Comparison of ENCODE assay signal across 28 mouse cellular contexts in genomic region chr6:50403524-50403923, GRCm38 (mm10). TPM values are rescaled to one million over a fixed set of nuclear protein-coding genes. Genes with fewer than 3 reads are reported as not detected.
DNase-seq lines count a peak whose midpoint lies in the region; ATAC-seq and TF ChIP-seq lines count a peak whose summit lies in the region.
"Had no signal": no experiment of that assay in that cellular context is flagged by ENCODE, and none has a peak within 500 bp of the region (broad histone marks: within the 10 kb centered on the region; RNA-seq: fewer than 3 reads in every experiment).

No protein-coding gene starts in this region.

- ATAC-seq in kidney, embryonic 14.5 days (ENCODE audit: low FRiP score, low TSS enrichment) = peak; percentile 18; the same call in 1 of the 2 replicates
- ATAC-seq in limb, embryonic 13.5 days (ENCODE audit: low FRiP score, low read depth) = peak; percentile 57
- no peak for ATAC-seq in midbrain, embryonic 13.5 days
- ATAC-seq: CD4-positive, CD25-positive, alpha-beta regulatory T cell, adult 4 months; forebrain, embryonic 14.5 days; forebrain, postnatal 0 days; hindbrain, embryonic 16.5 days had no signal

- H3K9ac ChIP-seq in kidney, embryonic 14.5 days (ENCODE audit: low read depth, low read length) = no peak overlapping the region
- no peak overlapping the region for H3K9ac ChIP-seq in limb, embryonic 13.5 days
- no peak overlapping the region for H3K9ac ChIP-seq in midbrain, embryonic 13.5 days (replicated peaks)
- H3K9ac ChIP-seq: embryonic facial prominence, embryonic 12.5 days; embryonic facial prominence, embryonic 15.5 days; forebrain, postnatal 0 days; heart, embryonic 12.5 days; heart, embryonic 15.5 days; hindbrain, embryonic 13.5 days had no signal

- intact Hi-C loops in left cerebral cortex, adult 2 months (cut with DNase I) = loop anchor here (5.0 kb wide), 1 partner anchor 39 kb away; no protein-coding TSS in a partner anchor
- intact Hi-C loops in left cerebral cortex, postnatal 36 days (cut with DNase I) = loop anchor here (5.0 kb wide), 1 partner anchor 86 kb away; no protein-coding TSS in a partner anchor

- no peak overlapping the region for H3K4me2 ChIP-seq in kidney, embryonic 14.5 days (replicated peaks; ENCODE audit: low read depth, low read length)
- H3K4me2 ChIP-seq in limb, embryonic 13.5 days (replicated peaks) = no peak overlapping the region
- no peak overlapping the region for H3K4me2 ChIP-seq in midbrain, embryonic 13.5 days (replicated peaks)
- H3K4me2 ChIP-seq: embryonic facial prominence, embryonic 12.5 days; embryonic facial prominence, embryonic 15.5 days; heart, embryonic 12.5 days; heart, embryonic 15.5 days; hindbrain, embryonic 13.5 days had no signal

- H3K36me3 ChIP-seq in kidney, embryonic 14.5 days (ENCODE audit: control insufficient read depth, insufficient read depth, low read length) = no peaks in the 10 kb centered on the region
- H3K36me3 ChIP-seq in limb, embryonic 13.5 days = no peaks in the 10 kb centered on the region
- H3K36me3 ChIP-seq in midbrain, embryonic 13.5 days = no peaks in the 10 kb centered on the region
- H3K36me3 ChIP-seq: embryonic facial prominence, embryonic 12.5 days; embryonic facial prominence, embryonic 15.5 days; heart, embryonic 12.5 days; heart, embryonic 15.5 days; hindbrain, embryonic 10.5 days; hindbrain, embryonic 13.5 days had no signal

- H3K4me3 ChIP-seq in kidney, embryonic 14.5 days (ENCODE audit: low read length) = no peak overlapping the region
- no peak overlapping the region for H3K4me3 ChIP-seq in left cerebral cortex, adult 2 months
- no peak overlapping the region for H3K4me3 ChIP-seq in limb, embryonic 13.5 days
- H3K4me3 ChIP-seq in midbrain, embryonic 13.5 days (replicated peaks) = no peak overlapping the region
- H3K4me3 ChIP-seq: embryonic facial prominence, embryonic 12.5 days; embryonic facial prominence, embryonic 15.5 days; heart, embryonic 12.5 days; heart, embryonic 15.5 days; hindbrain, embryonic 10.5 days; hindbrain, embryonic 13.5 days had no signal

- 31% methylated on average over 4 of the region's 4 CpGs for WGBS in kidney, embryonic 14.5 days
- 21% methylated on average over 4 of the region's 4 CpGs for WGBS in limb, embryonic 13.5 days
- WGBS in midbrain, embryonic 13.5 days = 91% methylated on average over 4 of the region's 4 CpGs

- DNase-seq in kidney, postnatal 36 days = no peak
- DNase-seq in left cerebral cortex, adult 2 months (ENCODE audit: extremely low spot score in 1 of 2, low spot score in 2 of 2) = no peak
- no peak for DNase-seq in left cerebral cortex, postnatal 36 days (ENCODE audit: low spot score in 2 of 2)
- peak; percentile 23 for DNase-seq in forelimb bud, embryonic 11.5 days (ENCODE audit: low read depth, low spot score)
- no peak for DNase-seq in ovary, adult 18-20 months (ENCODE audit: low spot score)
- DNase-seq: adrenal gland, adult 2 months; adrenal gland, postnatal 14 days; cerebellum, adult 11 months; cerebellum, adult 2 months; cerebellum, adult 9-11 months; cerebellum, postnatal 25 days; forebrain, postnatal 0 days; gastrocnemius, postnatal 10 days; gastrocnemius, postnatal 36 days; heart, postnatal 10 days; heart, postnatal 36 days had no signal

- no peak overlapping the region for H3K27ac ChIP-seq in kidney, embryonic 14.5 days (ENCODE audit: low read depth, low read length)
- peak overlapping the region; percentile 38; the same call in 1 of the 2 replicates for H3K27ac ChIP-seq in left cerebral cortex, adult 2 months
- peak overlapping the region; percentile 40; the same call in 1 of the 2 replicates for H3K27ac ChIP-seq in limb, embryonic 13.5 days
- H3K27ac ChIP-seq in midbrain, embryonic 13.5 days = no peak overlapping the region
- H3K27ac ChIP-seq: embryonic facial prominence, embryonic 12.5 days; embryonic facial prominence, embryonic 15.5 days; heart, embryonic 15.5 days; hindbrain, embryonic 13.5 days had no signal

- no peaks in the 10 kb centered on the region for H3K9me3 ChIP-seq in kidney, embryonic 14.5 days (ENCODE audit: control insufficient read depth, low read length)
- no peaks in the 10 kb centered on the region for H3K9me3 ChIP-seq in limb, embryonic 13.5 days
- H3K9me3 ChIP-seq in midbrain, embryonic 13.5 days = no peaks in the 10 kb centered on the region
- H3K9me3 ChIP-seq: embryonic facial prominence, embryonic 12.5 days; embryonic facial prominence, embryonic 15.5 days; heart, embryonic 12.5 days; heart, embryonic 15.5 days; hindbrain, embryonic 10.5 days; hindbrain, embryonic 13.5 days had no signal

- TF ChIP-seq CTCF in left cerebral cortex, adult 2 months (IDR thresholded peaks at IDR 0.05) = no peak

- H3K27me3 ChIP-seq in kidney, embryonic 14.5 days (ENCODE audit: control insufficient read depth, insufficient read depth, low read length) = no peaks in the 10 kb centered on the region
- H3K27me3 ChIP-seq in limb, embryonic 13.5 days = no peaks in the 10 kb centered on the region
- no peaks in the 10 kb centered on the region for H3K27me3 ChIP-seq in midbrain, embryonic 13.5 days
- H3K27me3 ChIP-seq: embryonic facial prominence, embryonic 12.5 days; embryonic facial prominence, embryonic 15.5 days; heart, embryonic 12.5 days; heart, embryonic 15.5 days; hindbrain, embryonic 13.5 days had no signal

- H3K4me1 ChIP-seq in kidney, embryonic 14.5 days (ENCODE audit: control insufficient read depth, insufficient read depth, low read length) = no peaks in the 10 kb centered on the region
- H3K4me1 ChIP-seq in limb, embryonic 13.5 days = peaks cover 27% of the 10 kb centered on the region
- no peaks in the 10 kb centered on the region for H3K4me1 ChIP-seq in midbrain, embryonic 13.5 days (replicated peaks)

RNA-seq across cellular contexts. Expression of gene Osbpl3, which starts 52.5 kb away (rescaled TPM):
- polyA plus RNA-seq in kidney, embryonic 14.5 days (2014; fragmentation: Nextera tagmentation; extraction: Ambion mirVana) = 11.4 and 17.0 TPM in 2 replicates
- total RNA-seq in left cerebral cortex, adult 2 months (2021) = 10 to 100 TPM; 45.5 to 56.0 TPM
- total RNA-seq in left cerebral cortex, postnatal 36 days (2021) = 10 to 100 TPM; 34.2 to 41.6 TPM
- 14.0 and 15.3 TPM in 2 replicates for polyA plus RNA-seq in limb, embryonic 13.5 days (2015; fragmentation: Nextera tagmentation; extraction: Ambion mirVana)
- 6.7 and 8.6 TPM in 2 replicates for polyA plus RNA-seq in midbrain, embryonic 13.5 days (2015; fragmentation: Nextera tagmentation; extraction: Ambion mirVana)

Comparison
In these comparisons a context has a peak if more than half of its experiments do, and no peak if none do; other contexts are left out.
1. H3K27ac ChIP-seq: peak in left cerebral cortex, adult 2 months (single experiment) and limb, embryonic 13.5 days (single experiment); none in kidney, embryonic 14.5 days (single experiment) and midbrain, embryonic 13.5 days (single experiment).